Mouse (Mus musculus): ENCODE results near the gene Naip2.
"Not testable (repeated sequence)": the region's sequence is repeated elsewhere in the genome, so short reads cannot be mapped to it uniquely, and the experiment has no call there.

Gene Naip2

DNA sequence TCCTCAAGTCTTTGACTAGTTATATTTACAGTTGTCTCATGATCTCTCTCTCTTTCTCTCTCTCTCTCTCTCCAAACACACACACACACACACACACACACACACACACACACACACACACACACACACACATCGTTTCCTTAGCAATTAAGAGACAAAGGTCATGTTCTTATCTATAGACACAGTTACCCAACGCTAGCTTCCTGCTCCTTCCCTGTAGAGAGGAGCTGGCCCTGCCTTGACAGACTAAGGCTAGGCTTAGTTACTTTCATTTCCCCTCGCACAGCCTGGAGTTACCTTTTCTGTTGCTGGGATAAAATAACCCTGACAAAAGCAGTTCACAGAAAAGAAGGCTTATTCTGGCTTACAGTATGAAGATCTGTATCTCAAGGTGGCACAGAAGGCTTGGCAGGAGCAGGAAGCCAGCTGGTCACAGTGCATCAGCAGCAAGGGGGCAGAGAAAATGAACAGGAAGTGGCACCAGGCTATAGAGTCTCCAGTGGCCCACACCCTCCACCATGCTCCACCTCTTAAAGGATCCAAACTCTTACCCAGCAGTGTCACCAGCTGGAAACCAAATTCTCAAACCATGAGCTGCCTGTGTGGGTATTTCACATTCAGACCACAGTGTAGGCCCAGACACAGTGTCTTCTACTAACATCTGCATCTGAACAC lies at the start of gene Naip2:
TSS of gene Naip2 (minus strand) at position 434 of the 675 bp plus-strand sequence.
- not testable (repeated sequence) for DNase-seq (ENCODE audit: extremely low spot score, low read depth, low spot score)

DNA sequence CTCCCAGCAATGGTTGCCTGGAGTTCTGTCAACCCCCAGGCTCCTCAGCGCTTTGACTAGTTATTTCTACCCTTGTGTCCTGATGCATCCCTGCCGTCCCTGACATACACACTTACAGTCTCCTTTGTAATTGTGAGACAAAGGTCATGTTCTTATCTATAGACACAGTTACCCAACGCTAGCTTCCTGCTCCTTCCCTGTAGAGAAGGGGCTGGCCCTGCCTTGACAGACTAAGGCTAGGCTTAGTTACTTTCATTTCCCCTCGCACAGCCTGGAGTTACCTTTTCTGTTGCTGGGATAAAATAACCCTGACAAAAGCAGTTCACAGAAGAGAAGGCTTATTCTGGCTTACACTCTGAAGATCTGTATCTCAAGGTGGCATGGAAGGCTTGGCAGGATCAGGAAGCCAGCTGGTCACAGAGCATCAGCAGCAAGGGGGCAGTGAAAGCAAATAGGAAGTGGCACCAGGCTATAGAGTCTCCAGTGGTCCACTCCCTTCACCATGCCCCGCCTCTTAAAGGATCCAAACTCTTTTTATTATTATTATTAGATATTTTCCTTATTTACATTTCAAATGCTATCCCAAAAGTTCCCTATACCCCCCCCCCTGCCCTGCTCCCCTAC lies 45.1 kb upstream of the Naip2 start:
- DNase-seq (ENCODE audit: extremely low spot score, low read depth, low spot score) = not testable (repeated sequence)

DNA sequence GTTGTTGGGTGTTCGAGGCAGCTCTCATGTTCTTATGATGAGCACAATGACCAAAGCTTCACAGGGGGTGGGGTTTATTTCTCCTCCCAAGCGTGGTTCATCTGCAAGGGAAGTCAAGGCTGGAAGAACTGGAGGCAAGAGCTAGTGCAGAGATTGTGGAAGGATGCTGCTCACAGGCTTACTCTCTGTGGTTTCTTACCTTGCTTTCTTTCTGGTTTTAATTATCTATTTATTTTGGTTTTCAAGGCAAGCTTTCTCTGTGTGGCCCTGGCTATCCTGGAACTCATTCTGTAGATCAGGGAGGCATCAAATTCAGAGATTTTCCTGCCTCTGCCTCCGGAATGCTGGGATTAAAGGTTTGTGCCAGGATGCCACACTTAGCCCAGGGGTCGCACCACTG lies 44.3 kb upstream of the Naip2 start, which contains the start of gene Naip5:
TSS of gene Naip5 (minus strand) at position 101 of the 400 bp plus-strand sequence.
- not testable (repeated sequence) for DNase-seq (ENCODE audit: extremely low spot score, low read depth, low spot score)

DNA sequence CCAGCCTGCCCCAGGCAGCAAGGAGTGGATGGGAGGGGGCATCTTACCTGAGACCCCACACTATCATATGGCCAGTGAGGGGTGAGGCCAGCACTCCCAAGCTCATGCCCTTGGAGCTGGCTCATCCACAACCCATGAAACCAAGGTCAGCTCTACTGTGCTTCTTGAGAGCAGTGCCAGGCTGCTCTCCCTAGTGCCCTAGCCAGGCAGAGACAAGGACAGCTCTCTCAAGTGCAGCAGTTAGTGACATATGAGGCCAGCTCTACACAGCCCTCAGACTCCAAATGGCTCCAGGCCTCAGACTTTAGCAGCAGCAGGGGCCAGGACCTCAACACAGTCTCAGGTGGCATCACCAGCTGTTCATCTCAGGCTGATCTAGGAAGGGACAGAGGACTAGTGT lies 41.8 kb upstream of the Naip2 start:
- DNase-seq (ENCODE audit: extremely low spot score, low read depth, low spot score) = no peak

DNA sequence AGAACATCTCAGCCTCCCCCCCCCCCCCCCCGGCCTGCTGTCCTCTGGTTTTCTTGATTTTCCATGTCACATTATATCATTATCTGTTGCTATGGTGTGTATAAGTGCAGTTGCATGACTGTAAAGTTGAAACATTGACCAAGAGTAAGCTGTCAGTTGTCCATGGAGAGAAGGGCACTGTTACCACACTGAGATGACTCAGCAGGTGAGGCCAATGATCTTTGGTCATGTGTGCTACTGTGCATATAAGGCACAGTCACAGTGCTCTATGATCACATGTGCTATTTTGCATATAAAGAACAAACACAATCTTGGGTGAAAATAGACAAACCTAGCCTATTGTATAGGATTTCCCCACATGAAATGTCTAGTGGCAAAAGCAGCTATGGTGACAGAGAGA lies 11.8 kb upstream of the Naip2 start:
- not testable (repeated sequence) for DNase-seq (ENCODE audit: extremely low spot score, low read depth, low spot score)

DNA sequence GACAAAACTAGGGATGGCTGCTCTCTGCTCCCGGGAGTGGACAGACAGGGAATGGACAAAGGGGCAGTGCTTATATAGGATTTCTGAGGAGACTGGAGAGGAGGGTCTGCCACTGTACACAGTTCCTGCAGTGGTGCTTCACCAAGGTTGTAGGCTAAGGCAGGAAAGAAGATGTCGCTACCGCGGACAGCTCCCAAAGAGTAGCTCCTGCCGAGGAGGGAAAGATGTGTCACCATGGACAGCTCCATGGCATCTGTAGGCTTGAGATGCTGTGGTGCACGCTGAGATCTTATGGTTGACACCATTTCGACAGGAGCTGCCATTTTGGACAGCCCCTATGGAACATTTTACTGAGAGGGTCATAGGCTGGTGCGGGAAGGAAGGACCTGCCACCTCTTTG lies 8.6 kb upstream of the Naip2 start:
- DNase-seq (ENCODE audit: extremely low spot score, low read depth, low spot score) = peak; percentile 8

DNA sequence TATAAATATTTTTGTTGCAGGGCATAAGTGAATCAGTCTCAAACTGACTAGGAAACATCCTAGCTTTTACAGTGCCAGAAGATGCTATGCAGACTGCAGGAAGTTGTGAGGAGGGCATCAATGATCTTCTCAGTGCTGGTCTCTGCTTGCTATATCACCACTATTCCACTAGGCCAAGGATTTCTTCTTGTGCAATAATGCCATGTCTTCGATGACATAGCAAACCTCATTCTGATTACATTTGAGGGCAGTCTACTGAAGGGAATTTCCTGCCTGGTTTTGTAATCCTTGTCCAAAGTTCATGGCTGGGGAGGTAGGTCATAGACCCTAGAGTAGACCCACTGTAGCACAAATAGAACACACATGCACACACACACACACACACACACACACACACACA lies 1.4 kb upstream of the Naip2 start:
- DNase-seq (ENCODE audit: extremely low spot score, low read depth, low spot score) = no peak

DNA sequence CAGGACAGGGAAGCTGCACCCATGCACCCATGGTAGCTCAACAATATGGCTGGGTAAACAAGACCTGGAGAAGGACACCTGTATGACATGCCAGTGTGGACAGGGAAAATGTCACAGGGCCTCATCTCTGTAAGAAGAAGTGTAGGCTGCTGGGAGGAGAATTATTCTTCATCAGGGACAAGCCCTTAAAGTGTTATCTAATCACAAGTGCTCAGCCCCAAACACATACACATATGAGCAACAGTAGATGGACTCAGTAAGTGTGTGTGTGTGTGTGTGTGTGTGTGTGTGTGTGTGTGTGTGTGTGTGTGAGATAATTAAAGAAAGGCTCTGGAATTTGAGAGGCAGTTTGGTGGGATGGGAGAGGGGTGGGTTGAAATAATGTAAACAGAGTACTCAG lies 1.1 kb downstream of the Naip2 start:
- DNase-seq (ENCODE audit: extremely low spot score, low read depth, low spot score) = no peak

DNA sequence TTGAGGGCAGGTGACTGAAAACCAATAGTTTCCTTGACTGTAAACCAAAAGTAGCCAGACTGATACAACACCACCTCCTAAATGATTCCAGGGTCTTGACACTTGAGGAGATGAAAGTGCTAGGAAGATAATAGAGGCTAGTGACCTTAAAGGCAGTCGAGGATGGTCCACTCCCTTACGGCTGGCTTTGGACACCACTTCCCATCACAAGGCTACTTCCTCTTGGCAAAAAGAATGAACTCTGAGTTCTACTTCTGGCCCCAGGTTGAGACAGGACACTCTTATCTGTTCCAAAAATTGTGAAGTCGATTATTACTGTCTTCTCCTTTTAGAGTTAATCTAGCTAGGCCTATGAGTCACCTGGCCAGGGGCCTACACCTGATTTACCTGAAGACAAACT lies 6.5 kb downstream of the Naip2 start:
- no peak for DNase-seq (ENCODE audit: extremely low spot score, low read depth, low spot score)

DNA sequence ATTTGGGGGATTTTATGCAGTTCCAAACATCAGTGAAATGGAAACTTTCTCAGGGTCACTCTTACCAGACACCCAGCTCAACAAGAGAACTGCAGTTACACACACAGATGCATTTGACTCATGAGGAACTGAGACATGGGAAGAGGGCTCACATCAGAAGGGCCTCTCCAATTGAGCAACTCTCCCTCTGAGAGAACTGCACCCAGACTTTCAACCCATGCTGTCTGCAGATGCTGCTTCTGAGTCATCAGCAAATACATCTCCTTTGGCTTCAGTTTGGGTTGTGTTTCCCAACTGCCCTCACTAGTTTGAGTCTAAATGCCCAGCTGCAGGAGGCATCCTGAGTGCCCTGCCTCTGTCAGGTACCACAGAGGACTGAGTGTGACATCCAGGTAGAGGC lies 18.8 kb downstream of the Naip2 start:
- not testable (repeated sequence) for DNase-seq (ENCODE audit: extremely low spot score, low read depth, low spot score)

DNA sequence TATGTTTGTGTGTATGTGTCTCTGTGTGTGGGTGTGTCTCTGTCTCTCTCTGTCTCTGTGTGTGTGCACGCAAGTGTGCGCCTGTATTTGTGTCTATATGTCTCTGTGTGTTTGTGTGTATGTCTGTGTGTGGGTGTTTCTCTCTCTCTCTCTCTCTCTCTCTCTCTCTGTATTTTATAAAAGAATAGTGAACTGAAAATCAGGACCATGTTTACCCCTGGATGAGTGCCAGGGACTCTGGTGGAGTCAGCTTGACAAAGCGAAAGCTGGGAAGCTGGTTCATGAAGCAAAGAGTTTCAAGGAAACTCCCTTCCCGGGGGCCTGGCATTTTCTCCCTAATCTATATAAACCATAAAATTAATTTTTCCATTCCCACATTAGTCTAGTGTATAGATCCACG lies 27.5 kb downstream of the Naip2 start:
- DNase-seq (ENCODE audit: extremely low spot score, low read depth, low spot score) = not testable (repeated sequence)

DNA sequence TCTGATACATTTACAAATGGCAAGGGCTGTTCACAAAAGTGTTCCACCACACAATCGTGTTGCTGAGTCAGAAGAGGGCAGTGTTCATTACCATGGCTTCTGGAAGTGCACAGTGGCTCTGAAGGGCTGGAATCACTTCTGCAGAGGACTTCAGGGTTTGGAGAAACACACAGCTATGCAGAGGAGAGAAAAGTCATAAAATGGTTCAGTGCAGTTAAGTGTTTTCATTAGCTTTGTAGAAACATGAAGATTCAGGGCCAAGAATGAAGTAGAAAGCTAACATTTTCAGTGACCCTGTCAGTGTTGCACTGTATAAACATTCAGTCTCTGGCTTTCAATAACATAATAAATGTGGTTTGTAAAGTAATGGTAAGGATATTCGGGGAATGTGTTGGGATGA lies 35.5 kb downstream of the Naip2 start:
- not testable (repeated sequence) for DNase-seq (ENCODE audit: extremely low spot score, low read depth, low spot score)

DNA sequence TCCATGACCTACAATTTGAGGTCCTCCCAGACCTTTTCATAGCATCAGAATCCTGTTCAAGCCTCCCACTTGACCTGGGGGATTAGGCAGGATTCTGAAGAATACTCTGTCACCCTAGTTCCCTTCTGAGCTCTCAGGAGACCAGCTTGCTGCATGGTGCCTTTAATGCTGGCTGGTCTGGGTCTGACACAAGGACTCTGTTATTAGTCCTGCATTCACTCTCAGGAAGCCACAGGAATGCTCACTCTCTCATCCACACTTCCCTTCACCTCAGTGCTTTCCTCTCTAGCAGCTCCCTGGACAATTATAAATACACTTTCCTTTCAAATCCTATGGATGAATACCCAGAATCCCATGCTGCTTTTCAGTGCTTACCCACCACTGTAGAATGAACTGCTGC lies 39.4 kb downstream of the Naip2 start:
- DNase-seq (ENCODE audit: extremely low spot score, low read depth, low spot score) = not testable (repeated sequence)

DNA sequence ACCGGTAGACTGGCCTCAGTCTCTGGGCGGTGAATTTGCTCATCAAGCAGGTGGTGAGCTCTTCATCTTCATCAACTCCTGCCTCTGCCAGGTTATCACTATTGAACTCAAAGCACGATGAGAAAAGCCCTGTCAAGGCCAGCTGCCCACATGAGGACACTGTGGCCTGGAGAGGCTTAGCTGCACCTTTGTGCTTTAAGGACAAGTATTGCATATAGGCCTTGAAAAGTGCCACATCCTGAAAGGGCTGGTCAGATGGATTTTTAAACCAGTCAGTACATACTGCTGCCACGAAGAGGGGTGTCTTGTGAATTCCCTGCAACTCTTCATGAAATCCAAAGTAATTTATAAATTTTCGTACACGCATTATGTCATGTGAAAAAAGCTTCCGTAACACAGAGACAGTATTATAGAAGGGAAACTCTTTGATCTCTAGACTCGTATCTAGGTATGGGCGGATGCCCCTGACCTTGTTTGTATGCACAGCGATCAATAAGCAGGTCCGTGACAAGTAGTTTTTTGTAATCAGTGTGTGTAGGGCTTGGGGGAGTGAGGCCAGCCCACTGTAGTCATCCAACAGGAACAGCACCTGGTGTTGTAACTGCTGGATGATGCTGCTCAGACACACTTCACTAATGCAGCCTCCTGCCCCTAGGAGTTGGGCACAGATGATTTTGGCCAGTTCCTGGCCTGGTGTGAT lies 40.6 kb downstream of the Naip2 start:
- not testable (repeated sequence) for DNase-seq (ENCODE audit: extremely low spot score, low read depth, low spot score)

DNA sequence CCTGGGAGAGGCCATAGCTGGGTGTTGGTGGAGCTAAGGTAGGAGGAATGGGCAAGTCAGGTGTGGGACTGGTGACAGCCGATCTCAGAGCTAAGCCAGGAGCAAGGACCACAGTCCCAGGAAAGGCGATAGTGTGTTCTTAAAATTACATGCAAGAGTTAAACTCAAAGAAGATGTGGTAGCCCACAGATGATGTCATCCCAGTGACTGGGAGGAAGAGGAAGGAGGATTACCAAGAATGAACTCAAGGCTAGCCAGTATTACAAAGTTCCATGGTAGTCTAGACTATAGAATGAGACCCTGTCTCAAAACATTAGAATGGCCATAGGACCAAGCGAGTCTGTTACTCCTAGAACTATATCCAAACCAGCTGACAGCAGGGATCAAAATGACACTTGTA lies 45.3 kb downstream of the Naip2 start:
- no peak for DNase-seq (ENCODE audit: extremely low spot score, low read depth, low spot score)

DNA sequence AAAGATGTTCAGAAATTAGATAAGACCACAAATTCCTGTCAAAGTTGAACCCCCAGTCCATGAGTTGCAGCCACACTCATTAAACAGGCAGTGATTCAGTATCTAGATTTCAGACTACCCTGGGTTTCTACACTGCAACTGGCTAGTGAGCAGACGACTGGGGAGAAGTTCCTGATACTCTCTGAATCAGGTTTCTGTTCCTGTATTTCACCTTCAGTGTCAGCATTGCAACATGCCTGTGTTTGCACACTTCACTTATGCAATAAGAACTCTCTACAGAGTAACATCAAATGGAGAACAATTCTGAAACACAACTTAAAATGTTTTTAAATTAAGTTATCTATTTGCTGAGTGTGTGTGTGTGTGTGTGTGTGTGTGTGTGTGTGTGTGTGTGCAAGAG lies 49.2 kb downstream of the Naip2 start:
- DNase-seq (ENCODE audit: extremely low spot score, low read depth, low spot score) = no peak

DNA sequence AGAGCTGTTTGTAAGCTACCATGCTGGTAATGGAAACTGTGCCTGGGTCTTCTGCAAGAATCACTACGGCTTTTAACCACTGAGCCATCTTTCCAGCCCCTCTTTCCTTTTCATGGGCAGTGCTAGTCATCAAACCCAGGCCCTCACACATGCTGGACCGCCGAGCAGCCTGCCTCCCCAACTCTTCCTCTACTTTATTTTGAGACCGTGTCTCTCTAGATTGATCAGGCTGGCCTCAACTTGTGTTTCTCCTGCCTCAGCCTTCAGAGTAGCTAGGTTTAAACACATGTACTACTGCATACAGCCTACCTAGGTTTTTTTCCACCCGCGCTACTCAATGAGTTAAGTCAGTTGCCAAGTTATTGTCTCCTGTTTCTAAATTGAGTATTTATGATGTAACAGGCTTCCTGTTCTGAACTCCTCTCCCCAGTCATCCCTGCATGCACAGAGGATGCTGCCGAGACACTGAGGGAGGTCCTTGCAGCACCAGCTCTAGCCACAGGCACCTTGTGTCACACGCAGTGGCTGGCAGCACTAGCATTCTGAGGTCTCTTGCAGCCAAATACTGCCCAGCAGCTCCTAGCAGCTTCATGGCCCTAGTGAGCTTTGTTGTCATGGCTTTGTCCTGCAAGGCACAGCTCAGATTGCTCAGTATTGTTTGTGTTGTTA lies 60.1 kb downstream of the Naip2 start:
- DNase-seq (ENCODE audit: extremely low spot score, low read depth, low spot score) = no peak

DNA sequence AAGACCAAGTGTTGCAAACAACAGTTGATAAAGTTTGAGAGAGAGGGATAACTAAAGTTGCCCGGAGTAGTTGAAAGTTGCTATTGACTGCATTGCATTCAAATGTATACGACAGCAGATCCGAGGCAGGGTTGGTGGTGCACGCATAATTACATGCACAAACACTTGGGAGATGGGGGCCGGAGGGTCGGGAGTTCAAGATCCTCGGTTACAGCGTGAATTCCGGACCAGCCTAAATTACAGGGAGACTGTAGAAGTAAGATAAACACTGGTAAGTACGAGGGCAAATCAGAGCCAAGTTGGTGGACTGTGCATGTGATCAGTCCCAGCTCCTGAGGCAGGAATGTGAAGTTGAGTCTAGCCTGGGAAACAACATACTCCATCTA lies 76.6 kb downstream of the Naip2 start:
- DNase-seq (ENCODE audit: extremely low spot score, low read depth, low spot score) = no peak

DNA sequence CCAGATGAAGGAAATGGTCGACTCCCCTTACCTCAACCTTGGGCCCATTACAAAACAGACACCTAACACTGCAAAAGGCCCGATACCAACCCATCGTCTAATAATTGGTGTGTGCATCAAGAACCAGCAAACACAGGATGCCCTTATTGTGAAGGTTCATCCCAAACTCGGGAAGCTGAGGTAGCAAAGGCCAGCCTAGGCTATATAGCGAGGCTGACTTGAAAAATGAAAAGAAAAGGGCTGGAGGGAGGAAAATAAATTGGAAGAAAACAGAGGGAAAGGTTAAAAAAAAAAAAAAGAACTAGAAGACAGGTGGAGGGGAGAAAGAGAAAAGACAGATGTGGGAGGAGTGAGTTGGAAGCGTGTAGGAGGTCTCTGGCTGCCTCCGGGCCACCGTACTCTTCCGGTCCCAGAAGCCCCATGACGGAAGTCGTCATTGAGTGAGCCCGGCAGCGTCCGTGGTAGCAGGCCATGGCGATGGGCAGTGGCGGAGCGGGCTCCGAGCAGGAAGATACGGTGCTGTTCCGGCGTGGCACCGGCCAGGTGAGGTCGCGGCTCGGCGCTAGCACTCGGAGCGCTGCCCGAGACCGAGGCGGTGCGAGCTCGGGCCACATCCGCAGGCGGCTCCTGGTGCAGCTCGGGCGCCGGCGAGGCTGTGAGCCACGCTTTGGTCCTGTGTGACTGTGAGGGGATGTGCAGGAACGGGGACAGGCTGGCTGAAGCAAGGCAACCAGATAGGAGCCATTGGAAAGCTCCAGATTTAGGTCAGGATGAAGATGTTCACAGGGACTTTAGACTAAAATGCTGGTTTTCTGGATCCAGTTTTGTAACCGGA lies 77.3 kb downstream of the Naip2 start, which contains the start of gene Smn1:
TSS of gene Smn1 (plus strand) at position 430 of the 835 bp plus-strand sequence.
- peak; percentile 64 for DNase-seq (ENCODE audit: extremely low spot score, low read depth, low spot score)

DNA sequence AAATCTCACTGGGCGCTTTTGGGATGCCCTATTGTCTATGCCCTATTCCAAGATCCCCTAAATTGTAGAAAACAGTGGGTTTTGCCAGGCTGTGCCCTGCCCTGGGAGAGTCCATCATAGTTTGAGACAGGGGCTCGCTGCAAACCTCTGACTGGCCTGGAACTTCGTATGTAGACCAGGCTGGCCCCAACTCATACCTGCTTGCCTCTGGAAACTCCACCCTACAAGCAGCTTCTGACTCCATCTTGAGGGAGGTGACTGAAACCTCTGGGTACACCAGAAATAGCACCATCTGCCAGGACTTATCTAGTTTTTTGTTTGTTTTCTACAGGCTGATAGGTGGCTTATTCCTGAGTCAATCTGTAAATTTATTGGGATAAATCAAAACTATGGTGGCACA lies 77.9 kb downstream of the Naip2 start:
- DNase-seq (ENCODE audit: extremely low spot score, low read depth, low spot score) = no peak

Data from hindlimb bud, embryonic 11.5 days (tissue).